Mouse (Mus musculus): ENCODE results near the gene Ogdh. TPM values are rescaled to one million over a fixed set of nuclear protein-coding genes. Genes with fewer than 3 reads are reported as not detected.
A peak's percentile ranks its signal among the peaks of the same experiment; 100 is the strongest.

Ogdh gene
- polyA plus RNA-seq, 1 experiment from 2014 or later = 105 TPM

DNA sequence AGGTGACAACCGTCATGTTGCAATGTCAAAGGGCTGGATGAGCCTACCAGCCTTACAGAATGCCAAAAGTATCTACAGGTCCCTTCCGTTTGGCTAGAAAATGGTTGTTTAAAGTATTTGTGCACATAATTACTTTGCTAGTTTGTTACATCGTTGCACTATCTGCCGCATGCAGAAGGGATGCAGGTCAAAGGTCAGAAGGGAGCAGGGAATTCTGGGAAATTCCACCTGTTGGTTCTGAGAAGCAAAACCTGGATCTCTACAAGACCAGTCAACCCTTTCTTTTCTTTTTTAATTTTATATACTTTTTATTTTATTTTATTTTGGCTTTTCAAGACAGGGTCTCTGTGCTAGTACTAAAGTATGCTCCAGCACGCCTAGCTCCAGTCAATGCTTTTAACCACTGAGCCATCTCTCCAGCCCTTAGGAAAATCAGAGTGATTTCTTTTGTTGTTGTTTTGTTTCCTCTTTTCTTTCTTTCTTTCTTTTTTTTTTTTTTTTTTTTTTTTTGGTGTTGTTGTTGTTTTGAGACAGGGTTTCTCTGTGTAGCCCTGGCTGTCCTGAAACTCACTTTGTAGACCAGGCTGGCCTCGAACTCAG is 96.8 kb downstream of the Ogdh start:
- no peak for DNase-seq (ENCODE audit: low spot score)
- peak overlapping the region; percentile 90; the same call in 1 of the 2 replicates for H3K27ac ChIP-seq (ENCODE audit: low read depth, low read length)
- WGBS = 90% methylated on average over 6 of the region's 6 CpGs
- ATAC-seq (replicated peaks; ENCODE audit: low FRiP score) = no peak
- no peak overlapping the region for H3K4me2 ChIP-seq (ENCODE audit: low read depth, low read length, severe bottlenecking)
- peaks cover 7% of the 10 kb centered on the region; the same call in 1 of the 2 replicates for H3K4me1 ChIP-seq (replicated peaks; ENCODE audit: control insufficient read depth, insufficient read depth, low read length)
- H3K36me3 ChIP-seq (ENCODE audit: control insufficient read depth, insufficient read depth, low read length) = no peaks in the 10 kb centered on the region; the same call in 1 of the 2 replicates
- H3K9me3 ChIP-seq (ENCODE audit: control insufficient read depth, low read length) = no peaks in the 10 kb centered on the region
- H3K9ac ChIP-seq (ENCODE audit: low read length) = no peak overlapping the region; the same call in 1 of the 2 replicates
- no peaks in the 10 kb centered on the region for H3K27me3 ChIP-seq (ENCODE audit: control insufficient read depth, insufficient read depth, low read length)
- no peak overlapping the region for H3K4me3 ChIP-seq (ENCODE audit: low read depth, low read length)

DNA sequence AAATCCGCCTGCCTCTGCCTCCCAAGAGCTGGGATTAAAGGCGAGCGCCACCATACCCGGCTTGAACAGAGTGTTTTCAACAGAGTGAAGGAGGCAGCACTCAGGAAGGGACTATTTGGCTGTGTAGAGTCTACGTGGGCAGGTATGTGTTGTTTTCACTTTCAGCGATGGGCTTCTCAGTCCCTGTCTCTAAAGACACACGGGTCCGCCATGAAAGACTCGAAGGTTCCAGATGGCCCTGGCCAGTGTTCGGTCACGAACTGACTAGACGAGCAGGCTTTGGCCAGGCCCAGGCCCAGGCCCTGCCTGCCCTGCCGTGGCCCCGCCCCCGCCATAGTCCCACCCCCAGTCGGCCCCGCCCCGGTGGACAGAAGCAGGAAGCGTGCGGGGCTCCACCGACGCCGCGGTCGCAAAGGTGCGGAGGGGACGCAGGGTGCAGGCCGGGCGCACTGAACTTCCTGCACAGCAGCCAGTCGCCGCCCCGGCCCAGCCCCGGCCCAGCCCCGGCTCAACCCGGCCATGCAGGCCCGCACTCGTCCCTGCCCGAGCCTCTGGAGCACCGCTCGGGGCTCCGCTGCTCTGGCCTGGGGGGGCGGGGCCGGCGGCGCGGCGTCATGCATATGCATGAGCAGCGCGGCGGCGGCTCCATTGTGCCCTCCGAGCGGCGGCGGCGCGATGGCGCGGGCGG is 97.4 kb downstream of the Ogdh start, which contains the start of gene Zmiz2:
TSS of gene Zmiz2 (plus strand) at position 349 of the 688 bp plus-strand sequence.
- Histone ChIP-seq H3K9me3 (ENCODE audit: control insufficient read depth, low read length) (no peaks in the 10 kb centered on the region), H3K4me2 (ENCODE audit: low read depth, low read length, severe bottlenecking) (peak within 1 kb of the TSS; percentile 66), H3K36me3 (ENCODE audit: control insufficient read depth, insufficient read depth, low read length) (no peaks in the 10 kb centered on the region; the same call in 1 of the 2 replicates), H3K27me3 (ENCODE audit: control insufficient read depth, insufficient read depth, low read length) (no peaks in the 10 kb centered on the region), H3K4me3 (ENCODE audit: low read depth, low read length) (peak within 1 kb of the TSS; percentile 98), H3K27ac (ENCODE audit: low read depth, low read length) (peak within 1 kb of the TSS; percentile 90), H3K4me1 (replicated peaks; ENCODE audit: control insufficient read depth, insufficient read depth, low read length) (peaks cover 7% of the 10 kb centered on the region; the same call in 1 of the 2 replicates), H3K9ac (ENCODE audit: low read length) (peak within 1 kb of the TSS; percentile 91)
- DNase-seq (ENCODE audit: low spot score) (peak; percentile 98), ATAC-seq (replicated peaks; ENCODE audit: low FRiP score) (peak; percentile 98)
- WGBS = 10% methylated on average over 35 of the region's 60 CpGs

DNA sequence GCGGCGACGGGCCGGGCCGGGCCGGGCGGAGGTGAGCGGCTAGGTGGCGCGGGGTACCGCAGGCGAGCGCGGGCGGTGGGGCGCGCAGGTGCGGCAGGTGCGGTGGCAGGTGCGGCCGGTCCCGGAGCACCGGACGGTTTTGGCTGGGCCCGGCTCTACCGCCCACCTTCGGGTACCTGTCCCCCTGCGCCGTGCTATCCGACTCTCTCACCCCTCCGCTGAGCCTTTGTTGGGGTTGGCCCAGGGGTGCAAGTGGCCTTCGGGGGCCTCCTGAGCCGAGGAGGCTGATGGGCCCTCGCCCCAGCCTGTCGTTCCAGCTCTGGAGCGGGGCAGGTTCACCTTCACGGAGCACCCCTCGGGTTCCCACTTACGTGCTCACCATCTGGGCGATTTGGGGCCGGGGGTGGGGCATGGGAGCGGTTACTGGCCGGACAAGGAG is 98.1 kb downstream of the Ogdh start:
- peak overlapping the region; percentile 91 for H3K9ac ChIP-seq (ENCODE audit: low read length)
- H3K4me3 ChIP-seq (ENCODE audit: low read depth, low read length) = peak overlapping the region; percentile 98
- H3K4me1 ChIP-seq (replicated peaks; ENCODE audit: control insufficient read depth, insufficient read depth, low read length) = peaks cover 7% of the 10 kb centered on the region; the same call in 1 of the 2 replicates
- peaks cover 5% of the 10 kb centered on the region; the same call in 1 of the 2 replicates for H3K36me3 ChIP-seq (ENCODE audit: control insufficient read depth, insufficient read depth, low read length)
- H3K9me3 ChIP-seq (ENCODE audit: control insufficient read depth, low read length) = no peaks in the 10 kb centered on the region
- H3K4me2 ChIP-seq (ENCODE audit: low read depth, low read length, severe bottlenecking) = peak overlapping the region; percentile 66
- peak; percentile 28 for ATAC-seq (replicated peaks; ENCODE audit: low FRiP score)
- DNase-seq (ENCODE audit: low spot score) = peak; percentile 72
- peak overlapping the region; percentile 90; the same call in 1 of the 2 replicates for H3K27ac ChIP-seq (ENCODE audit: low read depth, low read length)
- H3K27me3 ChIP-seq (ENCODE audit: control insufficient read depth, insufficient read depth, low read length) = no peaks in the 10 kb centered on the region
- 0% methylated on average over 36 of the region's 43 CpGs for WGBS

DNA sequence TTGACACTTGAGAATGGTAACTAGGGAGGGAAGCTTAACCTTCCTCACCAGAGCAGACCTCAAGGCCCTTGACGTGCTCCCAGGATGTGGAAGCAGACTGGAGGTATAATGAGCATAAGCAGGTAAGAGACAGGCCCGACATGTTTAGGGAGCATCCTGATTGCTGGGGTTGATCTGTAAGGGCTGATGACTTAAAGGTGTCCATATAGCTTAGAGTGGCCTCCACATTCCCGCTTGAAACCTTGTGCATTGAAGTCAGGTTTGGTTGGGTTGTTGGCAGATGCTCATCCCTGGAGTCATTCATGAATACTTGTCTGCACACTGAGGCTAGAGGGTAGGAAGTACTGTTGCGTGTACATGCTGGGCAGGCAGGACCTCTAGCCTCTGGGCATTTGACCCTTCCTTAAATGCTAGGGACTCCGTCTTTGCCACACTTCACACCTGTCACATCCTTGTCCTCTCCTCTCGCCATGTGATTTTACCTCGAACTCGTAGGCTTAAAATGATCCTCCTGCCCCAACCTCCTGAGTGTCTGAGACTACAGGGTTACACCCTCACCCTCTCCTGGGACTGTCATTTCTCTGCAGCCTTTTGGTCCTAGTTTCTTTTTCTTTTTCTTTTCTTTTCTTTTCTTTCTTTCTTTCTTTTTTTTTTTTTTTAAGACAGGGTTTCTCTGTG is 99.1 kb downstream of the Ogdh start:
- Histone ChIP-seq H3K36me3 (ENCODE audit: control insufficient read depth, insufficient read depth, low read length) (peaks cover 5% of the 10 kb centered on the region; the same call in 1 of the 2 replicates), H3K9me3 (ENCODE audit: control insufficient read depth, low read length) (no peaks in the 10 kb centered on the region), H3K4me2 (ENCODE audit: low read depth, low read length, severe bottlenecking) (peak overlapping the region; percentile 66), H3K27me3 (ENCODE audit: control insufficient read depth, insufficient read depth, low read length) (no peaks in the 10 kb centered on the region), H3K9ac (ENCODE audit: low read length) (no peak overlapping the region), H3K4me1 (replicated peaks; ENCODE audit: control insufficient read depth, insufficient read depth, low read length) (peaks cover 7% of the 10 kb centered on the region; the same call in 1 of the 2 replicates), H3K4me3 (ENCODE audit: low read depth, low read length) (peak overlapping the region; percentile 98), H3K27ac (ENCODE audit: low read depth, low read length) (no peak overlapping the region)
- ATAC-seq (replicated peaks; ENCODE audit: low FRiP score) = no peak
- 80% methylated on average over 8 of the region's 8 CpGs for WGBS
- DNase-seq (ENCODE audit: low spot score) = no peak

DNA sequence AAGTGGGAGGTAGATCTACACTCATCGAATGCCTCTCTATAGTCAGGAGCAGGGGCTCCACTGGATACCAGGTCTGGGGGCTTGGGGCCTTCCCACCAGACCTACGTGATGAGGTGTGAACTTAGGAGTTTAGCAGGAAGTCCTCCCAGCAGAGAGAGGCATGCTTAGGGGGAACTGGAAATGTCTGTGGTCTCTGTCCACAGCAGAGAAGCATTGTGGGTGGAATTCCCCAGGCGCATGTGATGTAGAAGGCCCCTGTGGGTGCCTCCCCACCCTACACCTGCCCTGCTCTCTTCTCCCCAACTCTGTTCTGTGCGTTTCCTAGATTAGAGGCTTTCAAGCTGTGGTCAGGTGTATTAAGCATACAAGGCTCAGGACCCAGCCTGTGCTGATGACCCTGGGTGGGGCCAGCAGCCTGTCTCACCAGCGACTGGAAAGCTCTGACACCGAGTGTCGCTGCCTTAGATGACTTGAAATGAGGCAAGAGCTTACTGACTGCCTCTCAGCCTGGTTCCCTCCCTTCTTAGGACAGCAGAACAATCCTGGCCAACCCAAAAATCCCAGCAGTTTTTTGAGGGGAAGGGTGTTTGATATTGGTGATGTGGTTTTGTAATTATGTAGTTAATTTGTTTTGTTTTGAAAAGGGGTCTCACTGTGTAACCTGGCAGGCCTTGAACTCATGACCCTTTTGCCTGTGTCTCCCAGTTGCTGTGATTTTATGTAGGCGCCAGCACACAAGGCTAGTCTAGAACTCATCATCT is 100.3 kb downstream of the Ogdh start:
- WGBS = 89% methylated on average over 8 of the region's 8 CpGs
- Histone ChIP-seq H3K9ac (ENCODE audit: low read length) (no peak overlapping the region), H3K36me3 (ENCODE audit: control insufficient read depth, insufficient read depth, low read length) (peaks cover 7% of the 10 kb centered on the region; the same call in 1 of the 2 replicates)

DNA sequence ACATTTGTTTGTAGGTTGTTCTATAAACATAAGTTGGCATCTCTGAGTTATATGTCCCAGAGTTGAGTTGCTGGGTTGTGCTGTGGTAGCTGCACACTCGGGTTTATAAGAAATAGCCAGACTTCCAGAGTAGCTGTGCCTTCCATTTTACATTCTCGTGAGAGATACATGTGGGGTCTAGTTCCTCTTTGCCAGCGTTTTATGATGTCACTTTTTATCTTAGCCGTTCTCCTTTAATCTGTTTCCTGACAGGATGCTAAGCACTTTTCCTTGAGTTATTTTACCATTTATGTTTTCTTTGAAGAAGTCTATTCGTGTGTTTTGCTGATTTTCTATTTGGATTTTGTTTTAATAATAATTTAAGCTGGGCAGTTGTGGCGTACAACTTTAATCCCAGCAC is 101.4 kb downstream of the Ogdh start:
- 90% methylated on average over 6 of the region's 6 CpGs for WGBS

More for the DNA sequence above, 100.3 kb downstream of the Ogdh start:
- ATAC-seq (replicated peaks; ENCODE audit: low FRiP score) = no peak
- no peak for DNase-seq (ENCODE audit: low spot score)
- H3K4me1 ChIP-seq (replicated peaks; ENCODE audit: control insufficient read depth, insufficient read depth, low read length) = peaks cover 7% of the 10 kb centered on the region; the same call in 1 of the 2 replicates
- no peaks in the 10 kb centered on the region for H3K9me3 ChIP-seq (ENCODE audit: control insufficient read depth, low read length)
- H3K4me2 ChIP-seq (ENCODE audit: low read depth, low read length, severe bottlenecking) = no peak overlapping the region
- no peak overlapping the region for H3K4me3 ChIP-seq (ENCODE audit: low read depth, low read length)
- H3K27me3 ChIP-seq (ENCODE audit: control insufficient read depth, insufficient read depth, low read length) = no peaks in the 10 kb centered on the region
- H3K27ac ChIP-seq (ENCODE audit: low read depth, low read length) = no peak overlapping the region

DNA sequence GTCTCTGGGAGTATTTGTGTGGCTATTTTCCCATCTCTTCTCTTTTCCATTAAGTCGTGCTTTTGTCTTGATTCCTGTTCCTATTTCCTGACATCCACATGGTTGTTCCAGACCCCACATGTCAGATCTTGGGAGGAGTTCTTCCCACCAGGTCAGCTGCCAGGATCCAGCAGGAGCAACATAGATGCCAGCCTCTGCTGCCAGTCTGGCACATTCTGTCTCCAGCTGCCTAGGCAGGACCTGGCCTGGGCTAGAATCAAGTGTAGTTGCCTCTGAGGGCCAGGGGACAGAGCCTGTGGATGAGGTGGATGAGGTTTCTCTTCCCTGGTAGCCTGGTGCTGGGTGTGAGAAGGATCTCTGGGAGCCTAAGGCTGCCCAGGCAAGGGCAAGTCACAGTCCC is 102.4 kb downstream of the Ogdh start:
- peaks cover 16% of the 10 kb centered on the region; the same call in 1 of the 2 replicates for H3K36me3 ChIP-seq (ENCODE audit: control insufficient read depth, insufficient read depth, low read length)
- no peak for DNase-seq (ENCODE audit: low spot score)
- no peak overlapping the region for H3K4me3 ChIP-seq (ENCODE audit: low read depth, low read length)
- no peaks in the 10 kb centered on the region for H3K27me3 ChIP-seq (ENCODE audit: control insufficient read depth, insufficient read depth, low read length)
- no peak for ATAC-seq (replicated peaks; ENCODE audit: low FRiP score)
- no peak overlapping the region for H3K27ac ChIP-seq (ENCODE audit: low read depth, low read length)
- WGBS = 89% methylated on average over 1 of the region's 1 CpGs
- no peak overlapping the region for H3K4me2 ChIP-seq (ENCODE audit: low read depth, low read length, severe bottlenecking)
- H3K9ac ChIP-seq (ENCODE audit: low read length) = no peak overlapping the region
- H3K4me1 ChIP-seq (replicated peaks; ENCODE audit: control insufficient read depth, insufficient read depth, low read length) = peaks cover 7% of the 10 kb centered on the region; the same call in 1 of the 2 replicates
- no peaks in the 10 kb centered on the region for H3K9me3 ChIP-seq (ENCODE audit: control insufficient read depth, low read length)

More for the DNA sequence above, 101.4 kb downstream of the Ogdh start:
- no peak for ATAC-seq (replicated peaks; ENCODE audit: low FRiP score)
- H3K9ac ChIP-seq (ENCODE audit: low read length) = no peak overlapping the region
- H3K27ac ChIP-seq (ENCODE audit: low read depth, low read length) = no peak overlapping the region
- no peaks in the 10 kb centered on the region for H3K27me3 ChIP-seq (ENCODE audit: control insufficient read depth, insufficient read depth, low read length)
- H3K9me3 ChIP-seq (ENCODE audit: control insufficient read depth, low read length) = no peaks in the 10 kb centered on the region
- peaks cover 11% of the 10 kb centered on the region; the same call in 1 of the 2 replicates for H3K36me3 ChIP-seq (ENCODE audit: control insufficient read depth, insufficient read depth, low read length)
- peaks cover 7% of the 10 kb centered on the region; the same call in 1 of the 2 replicates for H3K4me1 ChIP-seq (replicated peaks; ENCODE audit: control insufficient read depth, insufficient read depth, low read length)
- no peak overlapping the region for H3K4me3 ChIP-seq (ENCODE audit: low read depth, low read length)
- DNase-seq (ENCODE audit: low spot score) = no peak
- no peak overlapping the region for H3K4me2 ChIP-seq (ENCODE audit: low read depth, low read length, severe bottlenecking)

DNA sequence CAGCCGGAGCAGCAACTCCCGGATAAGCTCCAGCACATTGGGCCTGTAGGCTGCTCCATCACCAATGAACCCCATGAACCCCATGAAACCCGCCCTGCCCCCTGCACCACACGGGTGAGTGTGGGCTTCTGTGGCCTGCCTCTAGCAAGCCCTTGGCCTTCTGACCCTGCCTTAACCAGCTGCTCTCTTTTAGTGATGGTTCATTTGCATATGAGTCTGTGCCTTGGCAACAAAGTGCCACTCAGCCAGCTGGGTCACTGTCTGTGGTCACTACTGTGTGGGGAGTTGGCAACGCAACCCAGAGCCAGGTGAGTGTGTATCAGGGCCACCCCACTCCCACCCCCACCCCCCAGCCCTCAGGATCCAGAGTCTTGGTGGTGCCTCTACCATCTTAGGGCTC is 104.1 kb downstream of the Ogdh start:
- Histone ChIP-seq H3K4me3 (ENCODE audit: low read depth, low read length) (no peak overlapping the region), H3K27ac (ENCODE audit: low read depth, low read length) (no peak overlapping the region)
- no peak for DNase-seq (ENCODE audit: low spot score)

More for the DNA sequence above, 104.1 kb downstream of the Ogdh start:
- Histone ChIP-seq H3K9me3 (ENCODE audit: control insufficient read depth, low read length) (no peaks in the 10 kb centered on the region), H3K27me3 (ENCODE audit: control insufficient read depth, insufficient read depth, low read length) (no peaks in the 10 kb centered on the region), H3K9ac (ENCODE audit: low read length) (no peak overlapping the region), H3K4me1 (replicated peaks; ENCODE audit: control insufficient read depth, insufficient read depth, low read length) (peaks cover 3% of the 10 kb centered on the region; the same call in 1 of the 2 replicates), H3K4me2 (ENCODE audit: low read depth, low read length, severe bottlenecking) (no peak overlapping the region), H3K36me3 (ENCODE audit: control insufficient read depth, insufficient read depth, low read length) (peaks cover 24% of the 10 kb centered on the region; the same call in 1 of the 2 replicates)
- WGBS = 89% methylated on average over 5 of the region's 5 CpGs
- no peak for ATAC-seq (replicated peaks; ENCODE audit: low FRiP score)

Data from forebrain, embryonic 11.5 days (tissue).